Mouse (Mus musculus) thymus, adult 2 months (tissue): ENCODE data around the gene Mgat4e. TPM values are rescaled to one million over a fixed set of nuclear protein-coding genes. Genes with fewer than 3 reads are reported as not detected.
A peak's percentile ranks its signal among the peaks of the same experiment; 100 is the strongest.

ENCODE experiments used
- DNase-seq: peaks from one replicate; pipeline ENCODE4 v3.0.0; 2021
- H3K27ac ChIP-seq: fragments of 200-500 bp; 2 replicates; pipeline ENCODE4 v1.5.1; 2012; ENCODE audit warnings: low read length, control low read depth; ENCODE audit not compliant: control insufficient read depth, insufficient read depth
- H3K27me3 ChIP-seq: fragments of 200-500 bp; 2 replicates; pipeline ENCODE4 v1.6.1; 2012; ENCODE audit warnings: mild to moderate bottlenecking, low read length, moderate library complexity, mixed read lengths; ENCODE audit not compliant: control insufficient read depth, insufficient read depth
- H3K36me3 ChIP-seq: fragments of 200-500 bp; 2 replicates; pipeline ENCODE4 v1.6.1; 2012; ENCODE audit warnings: mild to moderate bottlenecking, low read length, moderate library complexity; ENCODE audit not compliant: control insufficient read depth, insufficient read depth
- H3K4me1 ChIP-seq: fragments of 200-500 bp; replicated peaks from 2 replicates; pipeline ENCODE4 v1.6.1; 2012; ENCODE audit warnings: low read length; ENCODE audit not compliant: control insufficient read depth, insufficient read depth
- H3K4me3 ChIP-seq: fragments of 200-500 bp; 2 replicates; pipeline ENCODE4 v1.5.1; 2012; ENCODE audit warnings: mild to moderate bottlenecking, low read length, control low read depth, moderate library complexity; ENCODE audit not compliant: control insufficient read depth, insufficient read depth
- CTCF ChIP-seq: fragments of 200-500 bp; IDR thresholded peaks from 2 replicates; pipeline ENCODE4 v1.5.1; 2012; ENCODE audit warnings: mild to moderate bottlenecking, control low read depth, low read length, moderate library complexity, borderline replicate concordance; ENCODE audit not compliant: control insufficient read depth, poor library complexity, insufficient read depth; ENCODE audit errors: extremely low read depth
- POLR2A ChIP-seq: fragments of 200-500 bp; IDR thresholded peaks from 2 replicates; pipeline ENCODE4 v1.6.1; 2012; ENCODE audit warnings: mild to moderate bottlenecking, low read length, control low read depth, moderate library complexity; ENCODE audit not compliant: control insufficient read depth, poor library complexity, insufficient read depth; ENCODE audit errors: extremely low read depth
- WGBS: fragments of 180-500 bp; shearing (Covaris S2); methylation state at CpG from one replicate; pipeline ENCODE4 v1.1.7; 2018; 5-methylcytosine and 5-hydroxymethylcytosine counted together
- polyA plus RNA-seq: library from polyadenylated mRNA; depleted of rRNA; stranded (reverse); fragments of >200 nt; gene quantifications from 2 replicates; pipeline ENCODE4 v1.2.3, GENCODE M21; 2012

Mgat4e gene
- polyA plus RNA-seq, 1 experiment: not detected

DNA sequence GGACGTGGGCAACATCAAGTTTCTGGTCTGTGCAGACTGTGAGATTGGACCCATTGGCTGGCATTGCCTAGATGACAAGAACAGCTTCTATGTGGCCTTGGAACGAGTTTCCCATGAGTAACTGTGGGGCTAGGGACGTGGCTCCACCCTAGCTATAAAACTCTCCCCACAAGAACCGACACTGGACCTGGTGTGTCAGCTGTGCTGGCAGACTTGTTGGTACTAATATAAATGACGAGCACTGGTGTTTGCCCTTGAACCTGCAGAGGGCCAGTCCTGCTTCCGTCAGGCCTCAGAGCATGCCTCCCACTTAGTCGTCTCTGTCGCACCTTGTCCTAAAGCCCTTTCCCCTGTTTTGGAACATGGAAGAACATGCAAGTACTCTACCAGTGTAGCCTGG is 43.3 kb downstream of the Mgat4e start:
- 98% methylated on average over 8 of the region's 8 CpGs for WGBS
- Histone ChIP-seq H3K4me1 (peaks cover 8% of the 10 kb centered on the region), H3K4me3 (no peak overlapping the region), H3K36me3 (peaks cover 16% of the 10 kb centered on the region), H3K27me3 (no peaks in the 10 kb centered on the region), H3K27ac (no peak overlapping the region)
- no peak for TF ChIP-seq POLR2A
- no peak for TF ChIP-seq CTCF
- no peak for DNase-seq

DNA sequence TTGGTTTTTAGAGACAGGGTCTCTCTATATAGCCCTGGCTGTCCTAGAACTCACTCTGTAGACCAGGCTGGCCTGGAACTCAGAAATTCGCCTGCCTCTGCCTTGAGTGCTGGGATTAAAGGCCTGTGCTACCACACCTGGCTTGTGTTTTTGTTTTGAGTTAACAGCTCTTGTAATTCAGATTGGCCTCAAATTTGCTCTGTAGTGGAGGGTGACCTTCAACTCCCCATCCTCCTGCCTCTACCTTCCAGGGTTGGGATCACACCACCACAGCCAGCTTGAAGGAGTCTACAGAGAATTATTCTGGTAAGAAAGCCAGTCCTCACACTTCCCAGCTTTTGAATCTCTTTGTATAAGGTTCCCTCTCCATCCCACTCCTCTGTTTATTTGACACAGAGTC is 48.6 kb downstream of the Mgat4e start:
- DNase-seq: no peak
- no peaks in the 10 kb centered on the region for H3K36me3 ChIP-seq
- TF ChIP-seq CTCF (no peak), POLR2A (no peak)
- H3K4me1 ChIP-seq: peaks cover 2% of the 10 kb centered on the region
- H3K27ac ChIP-seq: no peak overlapping the region
- H3K4me3 ChIP-seq: no peak overlapping the region
- 87% methylated on average over 1 of the region's 1 CpGs for WGBS
- no peaks in the 10 kb centered on the region for H3K27me3 ChIP-seq

- Histone ChIP-seq H3K4me3 (no peak overlapping the region), H3K27ac (no peak overlapping the region), H3K36me3 (no peaks in the 10 kb centered on the region), H3K27me3 (no peaks in the 10 kb centered on the region), H3K4me1 (peaks cover 4% of the 10 kb centered on the region)
- TF ChIP-seq CTCF (no peak), POLR2A (no peak)
- WGBS: 87% methylated on average over 10 of the region's 10 CpGs
- no peak for DNase-seq
Measured at GRCm38 (mm10) chr1:134495991-134496390, 53.5 kb downstream of the Mgat4e start.

DNA sequence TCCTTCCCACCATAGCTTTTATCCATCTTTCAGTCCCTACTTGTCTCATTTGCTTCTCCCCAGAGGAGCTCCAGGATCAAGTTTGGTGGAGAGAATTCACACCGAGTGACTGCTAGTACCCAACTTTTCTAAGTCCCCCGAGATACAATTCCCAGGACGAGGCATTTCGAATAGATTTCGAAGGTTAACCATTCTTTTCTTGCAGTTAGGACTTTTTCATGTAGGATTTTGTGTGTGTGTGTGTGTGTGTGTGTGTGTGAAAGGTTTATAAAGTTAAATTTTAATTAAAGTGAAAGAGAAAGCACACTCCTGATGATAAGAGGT is 54.3 kb downstream of the Mgat4e start:
- no peak for DNase-seq
- Histone ChIP-seq H3K4me1 (peaks cover 4% of the 10 kb centered on the region), H3K4me3 (peak overlapping the region; percentile 68), H3K27me3 (no peaks in the 10 kb centered on the region), H3K27ac (no peak overlapping the region), H3K36me3 (no peaks in the 10 kb centered on the region)
- WGBS: 9% methylated on average over 5 of the region's 5 CpGs
- no peak for TF ChIP-seq CTCF
- TF ChIP-seq POLR2A: no peak

DNA sequence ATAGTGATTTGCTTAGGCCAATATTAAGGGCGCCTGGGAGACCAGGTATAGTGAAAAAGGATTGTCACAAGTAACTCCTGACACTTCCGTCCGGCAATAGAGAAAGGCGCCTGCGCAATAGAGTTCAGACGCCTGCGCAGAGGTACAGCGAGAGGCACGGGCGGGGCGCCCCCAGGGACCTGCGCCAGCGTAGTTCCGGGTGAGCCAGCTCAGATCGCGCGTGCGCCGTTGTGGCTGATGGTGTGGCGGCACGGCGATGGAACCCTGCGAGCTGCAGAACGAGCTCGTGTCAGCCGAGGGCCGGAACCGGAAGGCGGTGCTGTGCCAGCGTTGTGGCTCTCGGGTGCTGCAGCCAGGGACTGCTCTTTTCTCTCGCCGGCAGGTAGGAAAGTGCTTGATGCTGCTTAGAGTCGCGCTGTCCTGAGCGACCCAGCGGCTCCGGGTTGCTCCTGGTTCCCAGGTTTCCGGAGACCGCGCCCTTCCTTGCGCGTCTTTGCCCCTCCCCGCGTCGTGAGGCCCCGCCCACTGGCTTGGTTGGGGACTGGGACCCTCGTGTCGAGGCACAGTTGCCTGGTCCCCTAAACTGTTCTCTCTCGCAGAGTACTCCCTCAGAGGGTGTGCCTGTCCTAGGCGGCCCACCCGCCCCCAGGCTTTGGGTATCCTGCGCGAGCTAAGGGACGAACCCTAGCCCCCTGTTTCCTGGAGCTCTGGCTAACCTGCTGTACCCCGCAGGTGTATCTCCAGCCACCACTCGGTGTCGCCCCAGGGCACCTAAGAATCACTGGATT is 54.9 kb downstream of the Mgat4e start, which contains the start of gene Rabif:
Rabif (plus strand) TSS at position 221 of the 788 bp plus-strand sequence.
- no peaks in the 10 kb centered on the region for H3K27me3 ChIP-seq
- DNase-seq: peak; percentile 99
- H3K4me1 ChIP-seq: peaks cover 4% of the 10 kb centered on the region
- peak within 1 kb of the TSS; percentile 68 for H3K4me3 ChIP-seq
- no peaks in the 10 kb centered on the region for H3K36me3 ChIP-seq
- TF ChIP-seq POLR2A (peak; percentile 88), CTCF (peak; percentile 38; the same call in 1 of the 2 replicates)
- whole genome bisulfite sequencing: under 1% methylated on average over 58 of the region's 58 CpGs
- H3K27ac ChIP-seq: peak within 1 kb of the TSS; percentile 63

- H3K27ac ChIP-seq: no peak overlapping the region
- no peaks in the 10 kb centered on the region for H3K36me3 ChIP-seq
- no peak overlapping the region for H3K4me3 ChIP-seq
- H3K4me1 ChIP-seq: peaks cover 4% of the 10 kb centered on the region
- no peak for TF ChIP-seq POLR2A
- no peak for TF ChIP-seq CTCF
- no peaks in the 10 kb centered on the region for H3K27me3 ChIP-seq
- DNase-seq: no peak
- WGBS: 10% methylated on average over 5 of the region's 5 CpGs
Measured at GRCm38 (mm10) chr1:134493956-134494355, 55.5 kb downstream of the Mgat4e start.

DNA sequence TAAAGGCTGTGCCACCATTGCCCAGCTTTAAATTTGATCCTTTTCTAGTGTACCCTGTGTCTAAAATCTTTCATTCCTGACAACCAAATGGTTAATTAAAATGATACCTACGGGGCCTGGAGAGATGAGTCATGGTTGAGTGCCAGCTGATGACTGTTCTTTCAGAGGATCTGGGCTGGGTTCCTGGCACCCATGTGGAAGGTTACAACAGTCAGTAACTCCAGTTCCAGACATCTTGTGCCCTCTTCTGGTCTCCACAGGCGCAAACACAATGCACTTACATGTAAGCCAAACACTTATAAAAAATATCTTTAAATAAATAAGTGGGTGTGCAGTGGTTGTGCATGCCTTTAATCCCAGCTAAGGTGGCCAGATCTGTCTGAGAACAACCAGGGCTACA is 56.0 kb downstream of the Mgat4e start:
- Histone ChIP-seq H3K4me3 (no peak overlapping the region), H3K27me3 (no peaks in the 10 kb centered on the region), H3K4me1 (peaks cover 4% of the 10 kb centered on the region), H3K27ac (no peak overlapping the region), H3K36me3 (no peaks in the 10 kb centered on the region)
- WGBS: 90% methylated on average over 2 of the region's 2 CpGs
- peak; percentile 10 for DNase-seq
- no peak for TF ChIP-seq POLR2A
- no peak for TF ChIP-seq CTCF
